ENCODE assay signal across 12 mouse cellular contexts in genomic region chr2:135975978-135976377, GRCm38 (mm10).
"Had no signal": no experiment of that assay in that cellular context is flagged by ENCODE, and none has a peak within 500 bp of the region (broad histone marks: within the 10 kb centered on the region; RNA-seq: fewer than 3 reads in every experiment).

No protein-coding gene starts in this region.

- DNase-seq: gastrocnemius, adult 2 months; gastrocnemius, postnatal 10 days; gastrocnemius, postnatal 25 days; heart, adult 2 months; heart, postnatal 4 days; kidney, adult 18-20 months; kidney, adult 8-10 months; kidney, postnatal 10 days; kidney, postnatal 25 days; kidney, postnatal 4 days; liver; liver, embryonic 13.5 days had no signal
